Mouse (Mus musculus): ENCODE measurements around the gene Pik3c2a.

Gene Pik3c2a

DNA sequence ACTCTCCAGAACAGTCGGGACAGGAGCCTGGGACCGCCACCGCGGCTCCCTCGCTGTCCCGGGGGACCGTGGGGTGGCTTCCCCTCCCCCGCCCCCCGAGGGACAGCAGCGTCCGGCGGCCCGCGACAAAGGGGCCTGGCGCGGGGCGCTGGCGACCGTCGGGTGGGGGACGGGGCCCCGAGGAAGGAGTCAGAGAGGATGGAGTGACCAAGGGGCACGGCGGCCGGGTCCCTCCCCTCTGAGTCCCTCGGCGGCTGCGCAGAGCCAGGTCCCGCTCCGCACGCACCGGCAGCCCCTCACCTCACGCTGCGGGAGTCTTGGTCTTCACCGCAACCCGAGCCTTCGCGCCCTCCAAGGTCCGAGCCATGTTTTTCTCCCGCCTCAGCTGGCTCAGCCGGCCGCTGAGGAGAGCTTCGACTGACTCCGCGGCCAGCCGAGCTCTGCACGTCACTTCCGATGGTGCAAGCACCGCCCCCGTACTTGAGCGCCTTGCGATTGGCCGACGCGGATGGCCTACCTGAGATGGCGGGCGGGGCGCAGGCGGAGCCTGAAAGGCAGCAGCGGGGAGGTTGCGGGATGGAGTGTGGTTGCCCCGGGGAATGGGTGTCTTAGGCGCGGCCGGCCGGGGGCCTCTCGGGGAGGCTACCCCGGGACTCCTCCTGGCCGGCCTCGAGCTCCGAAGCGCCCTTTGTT is at the start of gene Pik3c2a:
TSS of gene Pik3c2a (minus strand) at position 446 of the 693 bp plus-strand sequence.
- DNase-seq (ENCODE audit: low spot score), result peak; percentile 87

DNA sequence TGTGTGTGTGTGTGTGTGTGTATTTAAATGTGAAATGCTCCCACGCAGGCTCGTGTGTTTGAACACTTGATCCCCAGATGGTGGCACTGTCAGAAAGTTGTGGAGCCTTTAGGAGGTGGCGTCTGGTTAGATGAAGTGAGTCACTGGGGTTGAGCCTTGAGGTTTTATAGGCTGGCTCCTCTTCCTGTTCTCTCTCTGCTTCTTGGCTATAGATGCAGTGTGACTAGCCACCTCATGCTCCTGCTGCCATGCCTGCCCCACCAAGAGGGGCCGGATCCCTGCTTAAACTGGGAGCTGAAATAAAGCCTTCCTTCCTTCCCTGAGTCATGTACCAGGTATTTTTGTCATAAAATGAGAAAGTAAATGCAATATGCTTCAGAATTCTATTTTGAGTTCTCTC is 47.9 kb upstream of the Pik3c2a start:
- DNase-seq (ENCODE audit: low spot score), result no peak

DNA sequence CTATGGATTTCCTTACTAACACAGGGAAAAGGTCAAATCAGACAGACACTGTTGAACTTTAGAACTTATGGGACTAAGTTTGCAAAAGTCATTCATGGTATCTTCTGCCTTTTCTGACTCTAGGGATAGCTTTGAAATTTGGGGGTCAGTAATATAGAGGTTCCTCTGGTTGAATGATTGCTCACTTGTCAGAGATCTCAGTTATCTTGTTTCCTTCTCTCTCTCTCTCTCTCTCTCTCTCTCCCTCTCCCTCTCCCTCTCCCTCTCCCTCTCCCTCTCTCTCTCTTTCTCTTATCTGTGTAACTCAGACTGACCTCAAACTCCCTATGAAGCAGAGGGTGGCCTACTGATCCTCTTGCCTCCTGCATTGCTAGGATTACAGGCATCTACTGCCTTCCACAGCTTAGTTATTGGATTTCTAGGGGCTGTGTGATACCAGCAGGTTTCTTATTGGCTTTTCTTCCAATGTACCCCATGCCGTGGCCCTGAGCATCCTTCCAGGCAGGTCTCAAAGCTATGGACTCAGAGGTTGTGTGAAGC is 41.9 kb upstream of the Pik3c2a start:
- DNase-seq (ENCODE audit: low spot score), result no peak

DNA sequence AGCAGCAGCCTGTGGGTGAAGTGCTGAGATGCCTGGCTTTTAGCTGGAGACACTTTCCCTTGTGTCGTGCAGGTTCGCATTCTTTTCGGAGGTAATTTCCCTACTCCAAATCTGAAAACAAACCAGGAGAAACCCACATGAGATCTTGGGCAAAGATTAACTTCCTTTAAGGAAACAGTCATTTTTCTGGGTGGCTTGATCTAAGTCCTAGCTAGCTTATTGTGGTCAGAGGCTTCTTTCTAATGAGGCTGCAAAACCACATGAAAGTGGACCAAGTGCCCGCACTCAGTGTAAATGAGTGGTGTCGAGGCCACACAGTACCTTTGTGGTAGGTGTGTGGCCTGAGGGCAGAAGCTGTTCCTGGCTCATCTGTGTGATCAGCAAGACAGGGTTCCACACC is 41.0 kb upstream of the Pik3c2a start:
- DNase-seq (ENCODE audit: low spot score), result no peak

DNA sequence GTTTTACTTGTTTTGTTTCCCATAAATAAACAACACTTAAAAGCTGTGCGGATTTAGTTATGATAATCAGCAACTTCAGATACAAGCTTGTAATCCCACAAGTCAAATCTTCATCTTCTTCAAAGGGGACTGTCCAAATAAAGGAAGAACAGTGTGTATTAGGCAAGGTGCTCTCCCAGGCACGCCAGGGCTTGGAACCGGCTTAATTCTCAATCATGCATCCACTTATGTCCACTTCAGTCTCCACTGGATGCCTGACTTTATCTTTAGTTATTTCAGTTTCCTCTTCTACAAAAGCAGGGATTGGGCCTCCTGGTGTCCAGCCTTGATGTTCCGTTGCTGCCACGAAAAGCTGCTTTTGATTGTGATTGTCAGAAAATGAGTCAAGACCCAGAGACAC is 40.5 kb upstream of the Pik3c2a start:
- no peak for DNase-seq (ENCODE audit: low spot score)

DNA sequence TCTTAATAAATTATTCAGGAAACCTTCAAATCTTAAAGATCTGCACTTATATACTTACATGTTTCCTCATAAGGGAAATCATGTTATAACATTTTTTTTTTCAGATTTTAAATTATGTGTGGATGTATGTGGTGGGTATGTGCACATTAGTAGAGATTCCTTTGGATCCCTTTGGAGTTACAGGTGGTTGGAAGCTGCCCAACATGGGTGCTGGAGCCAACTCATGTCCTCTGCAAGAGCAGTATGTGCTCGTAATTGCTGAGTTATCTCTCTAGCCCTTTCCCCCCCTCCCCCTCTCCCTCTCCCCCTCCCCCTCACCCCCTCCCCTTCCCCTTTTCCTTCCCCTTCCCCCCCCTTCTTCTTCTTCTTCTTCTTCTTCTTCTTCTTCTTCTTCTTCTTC is 39.9 kb upstream of the Pik3c2a start:
- DNase-seq (ENCODE audit: low spot score), result no peak

DNA sequence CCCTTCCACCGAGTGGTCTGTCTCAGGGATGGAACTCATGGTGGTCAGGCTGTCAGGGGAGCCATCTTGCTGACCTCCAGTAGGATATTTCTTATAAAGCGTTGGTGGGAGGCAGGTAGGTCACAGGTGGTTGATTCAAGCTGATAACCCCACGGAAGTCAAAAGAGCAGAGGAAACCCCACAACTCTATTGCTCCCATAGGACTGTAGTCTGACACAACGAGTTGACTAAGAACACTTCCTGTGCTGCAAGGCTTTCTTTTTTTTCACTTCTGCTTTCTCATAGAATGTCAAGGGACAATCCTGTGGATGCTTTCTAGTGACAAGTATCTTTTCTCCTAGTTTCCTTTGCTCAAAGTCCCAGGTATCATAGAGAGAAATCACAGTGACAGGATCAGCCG is 33.0 kb upstream of the Pik3c2a start:
- no peak for DNase-seq (ENCODE audit: low spot score)

DNA sequence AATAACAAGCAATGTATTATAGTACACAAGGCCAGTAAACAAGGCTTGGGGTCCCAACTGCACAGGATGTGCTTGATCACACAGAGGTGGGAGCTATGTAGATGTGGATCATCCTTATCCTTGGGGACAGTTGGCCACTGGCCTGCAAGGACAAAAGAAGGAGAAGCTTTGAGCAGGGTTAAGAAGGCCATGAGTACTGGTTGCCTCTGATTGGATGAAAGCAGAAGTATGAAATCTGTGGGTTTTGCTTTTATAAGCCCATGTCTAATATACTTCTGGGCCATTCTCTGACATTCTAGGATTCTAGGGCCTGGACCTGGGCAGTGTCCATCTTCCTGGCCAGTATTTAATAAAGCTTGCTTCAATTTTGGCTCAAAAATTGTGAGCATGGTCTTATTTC is 32.6 kb upstream of the Pik3c2a start:
- DNase-seq (ENCODE audit: low spot score), result no peak

DNA sequence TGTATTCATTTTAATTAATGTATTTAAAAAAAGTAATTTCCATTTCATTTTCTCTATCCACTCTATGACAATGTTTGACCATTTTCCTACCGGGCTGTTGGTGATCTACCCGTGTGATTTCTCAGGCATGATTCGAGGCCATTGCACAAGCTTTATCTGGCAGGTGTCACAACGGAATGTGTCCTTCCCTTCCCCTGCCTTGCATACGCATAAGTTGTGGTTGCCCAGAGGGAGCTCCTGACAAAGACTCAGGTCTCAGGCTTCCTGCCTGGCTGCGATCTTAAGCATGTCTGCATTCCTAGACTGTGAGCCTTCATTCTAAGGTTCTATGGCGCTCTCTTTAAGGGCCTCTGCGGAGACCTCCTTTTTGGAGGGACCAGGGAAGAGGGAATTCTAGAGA is 18.9 kb upstream of the Pik3c2a start:
- no peak for DNase-seq (ENCODE audit: low spot score)

DNA sequence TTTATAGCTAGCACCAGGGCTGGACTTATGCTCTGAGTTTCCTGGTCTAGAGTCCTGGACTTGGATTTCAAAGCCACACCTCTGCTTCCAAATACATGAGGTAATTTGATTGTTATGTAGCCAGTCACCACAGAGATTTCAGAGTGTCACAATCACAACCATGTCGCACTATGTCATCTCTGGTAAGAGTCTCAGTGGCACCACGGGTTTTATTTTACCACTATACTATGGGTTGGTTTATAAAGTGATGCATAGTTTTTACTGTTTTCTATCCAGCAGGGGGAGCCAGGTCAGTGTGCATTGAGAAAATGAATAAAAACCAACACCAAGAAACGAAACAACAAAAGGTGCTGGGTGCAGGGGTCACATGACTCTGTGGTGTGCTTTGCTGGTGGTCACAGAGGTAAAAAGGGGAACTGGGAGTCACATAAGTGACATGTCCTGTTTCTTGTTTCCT is 15.8 kb upstream of the Pik3c2a start:
- peak; percentile 60 for DNase-seq (ENCODE audit: low spot score)

DNA sequence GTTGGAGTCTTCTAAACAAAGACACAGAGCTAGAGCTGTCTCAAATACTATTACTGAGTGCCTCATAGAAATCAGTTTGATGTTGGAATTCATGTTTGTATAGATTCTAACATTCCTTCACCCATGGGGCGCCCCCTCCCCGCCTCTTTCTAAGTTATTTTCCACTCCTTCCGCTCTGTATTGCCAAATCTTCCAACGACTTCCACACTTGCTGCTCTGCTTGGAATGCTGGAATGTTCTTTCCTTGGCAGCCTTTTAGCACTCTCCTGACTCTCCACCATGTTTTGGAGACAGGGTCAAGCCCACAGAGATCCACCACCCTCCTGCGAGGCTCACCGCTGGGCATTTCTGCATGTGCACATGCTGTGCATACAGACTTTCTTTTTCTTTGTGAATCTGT is 14.1 kb upstream of the Pik3c2a start:
- DNase-seq (ENCODE audit: low spot score), result peak; percentile 9

DNA sequence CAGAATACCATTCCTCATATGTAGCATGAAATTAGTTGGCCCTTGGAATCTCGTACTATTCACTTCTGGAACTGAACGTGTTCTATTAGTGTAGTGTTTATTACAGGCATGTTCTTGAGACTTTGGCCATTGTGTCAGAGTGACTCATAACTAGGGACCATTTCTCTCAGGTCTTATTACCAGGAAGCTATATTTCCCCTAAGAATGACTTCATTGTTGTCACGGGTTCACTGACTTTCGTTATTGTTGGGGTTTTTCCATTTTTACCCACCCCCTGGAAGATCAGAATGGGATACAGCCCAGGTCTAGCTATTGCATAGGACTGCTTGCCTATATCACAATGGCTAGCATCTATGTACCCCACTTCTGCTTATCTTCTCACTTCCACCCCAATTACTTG is 13.7 kb upstream of the Pik3c2a start:
- DNase-seq (ENCODE audit: low spot score), result no peak

DNA sequence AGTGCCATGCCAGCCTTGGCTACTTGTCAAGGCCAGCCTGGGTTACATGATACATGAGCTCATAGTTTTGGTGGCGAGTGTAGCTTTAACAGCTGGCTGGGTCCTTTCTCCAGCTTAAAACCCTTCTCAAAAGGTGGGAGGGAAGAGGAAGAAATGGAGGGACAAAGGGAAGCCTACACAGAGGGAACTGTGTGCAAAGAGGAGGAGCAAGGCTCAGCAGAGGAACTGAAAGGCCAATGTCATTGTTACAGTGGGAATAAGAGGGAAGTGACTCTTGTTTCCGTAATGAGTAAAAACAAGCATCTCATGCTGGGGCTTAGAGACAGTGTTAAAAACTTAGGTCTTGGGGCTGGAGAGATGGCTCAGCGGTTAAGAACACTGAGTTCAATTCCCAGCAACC is 3.4 kb upstream of the Pik3c2a start:
- DNase-seq (ENCODE audit: low spot score), result no peak

DNA sequence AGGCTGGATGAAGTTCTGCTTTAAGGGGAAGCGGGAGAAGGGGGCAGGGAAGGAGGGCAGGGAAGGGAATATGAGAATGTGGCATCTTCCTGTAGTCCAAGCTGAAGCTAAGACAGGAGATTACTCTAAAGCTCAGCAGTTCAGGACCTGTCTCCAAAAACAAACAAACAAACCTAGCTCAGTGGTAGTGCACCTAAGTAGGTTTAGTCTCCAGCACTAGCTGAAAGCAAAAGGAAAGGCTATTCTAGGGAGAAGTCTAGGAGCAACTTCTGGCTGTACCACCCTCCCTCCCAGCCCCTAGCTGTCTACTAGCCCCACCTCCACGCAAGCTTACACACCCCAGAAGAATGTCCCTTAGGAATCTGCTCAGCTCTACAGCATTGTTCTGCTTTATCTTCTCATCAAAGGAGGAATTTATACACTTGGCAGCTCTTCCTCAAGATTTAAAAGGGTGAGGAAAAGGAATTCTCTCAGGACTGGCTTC is 1.1 kb upstream of the Pik3c2a start:
- DNase-seq (ENCODE audit: low spot score), result peak; percentile 4

DNA sequence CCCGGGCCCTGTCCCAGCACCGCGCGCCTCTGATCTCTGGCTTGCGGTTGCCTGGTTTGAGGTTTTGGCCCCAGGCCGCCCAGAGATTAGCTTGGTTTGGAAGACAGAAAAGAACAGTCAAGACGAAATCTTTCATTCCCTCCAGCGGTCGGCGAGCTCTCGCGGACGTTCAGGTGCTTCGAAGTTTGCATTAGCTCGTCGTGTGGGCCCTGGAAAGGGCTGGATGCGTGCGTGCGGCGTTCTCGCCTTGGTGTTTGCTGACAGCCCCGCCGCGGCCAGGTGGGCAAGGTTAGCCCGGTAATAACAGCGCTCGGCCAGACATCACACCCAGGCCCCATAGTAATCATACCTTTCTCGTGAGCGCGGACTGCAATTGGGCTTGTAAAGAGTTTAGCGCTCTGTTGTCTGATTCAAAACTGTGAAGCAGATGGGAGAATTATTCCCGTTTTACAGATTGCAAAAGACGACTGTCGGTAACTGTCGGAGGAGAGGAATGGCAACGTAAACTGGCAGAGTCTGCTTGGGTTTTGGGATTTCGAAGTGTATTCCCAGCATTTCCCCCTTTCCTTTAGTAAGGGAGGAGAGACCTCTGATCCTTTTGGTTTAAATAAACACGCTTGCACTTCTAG is 562 bp upstream of the Pik3c2a start:
- peak; percentile 18 for DNase-seq (ENCODE audit: low spot score)

DNA sequence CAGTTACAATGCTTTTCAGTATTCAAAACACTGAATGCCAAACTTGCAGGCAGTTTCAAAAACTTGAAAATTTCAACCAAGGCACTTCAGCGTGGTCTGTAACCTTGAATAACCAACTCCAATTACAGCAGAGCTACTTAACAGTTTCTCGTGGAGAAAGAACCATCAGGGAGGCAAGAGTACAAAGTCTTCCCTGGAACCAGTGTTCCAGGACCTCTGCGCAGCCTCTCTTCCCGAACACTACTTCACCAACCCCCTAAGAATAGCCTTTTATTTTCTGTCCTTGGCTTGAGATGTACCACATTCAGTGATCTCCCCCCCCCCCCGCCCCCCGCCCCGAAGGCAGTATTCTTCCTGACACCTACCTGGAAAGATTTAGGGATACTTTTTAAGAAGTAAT is 1.0 kb downstream of the Pik3c2a start:
- DNase-seq (ENCODE audit: low spot score), result no peak

DNA sequence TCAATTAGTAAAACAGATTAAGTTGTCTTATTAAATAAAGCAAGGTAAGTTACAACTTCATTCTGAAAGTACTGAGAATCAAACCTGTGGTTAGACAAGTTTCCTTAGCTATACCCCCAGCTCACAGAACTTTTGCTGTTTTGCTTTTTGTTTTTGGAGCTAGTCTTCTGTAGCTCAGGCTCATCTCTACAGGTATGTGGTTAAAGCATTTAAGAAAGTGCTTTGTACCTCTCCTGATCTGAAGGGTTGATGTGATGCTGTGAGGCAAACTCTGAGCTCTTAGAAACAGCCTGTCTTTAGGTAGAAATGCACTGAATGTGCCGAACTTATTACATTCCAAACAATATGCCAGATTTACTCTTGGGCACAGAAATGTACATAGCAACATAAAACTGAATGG is 1.9 kb downstream of the Pik3c2a start:
- no peak for DNase-seq (ENCODE audit: low spot score)

DNA sequence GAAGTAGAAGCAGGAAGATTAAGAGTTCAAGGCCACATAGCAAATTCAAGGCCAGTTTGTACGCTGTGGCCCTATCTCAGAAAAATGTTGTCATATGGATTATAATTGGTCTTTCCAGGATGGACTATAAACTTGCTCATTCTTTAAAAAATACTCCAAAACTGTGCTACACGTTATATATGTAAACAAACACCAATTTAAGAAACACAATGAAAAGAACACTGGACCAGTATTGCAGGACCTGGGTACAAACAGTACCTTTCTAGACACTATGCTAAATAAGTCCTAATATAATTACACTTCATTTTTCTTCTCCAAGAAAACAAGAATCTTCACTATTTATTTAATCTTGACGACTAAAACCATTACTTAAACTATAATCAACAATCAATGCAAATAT is 11.6 kb downstream of the Pik3c2a start:
- DNase-seq (ENCODE audit: low spot score), result no peak

DNA sequence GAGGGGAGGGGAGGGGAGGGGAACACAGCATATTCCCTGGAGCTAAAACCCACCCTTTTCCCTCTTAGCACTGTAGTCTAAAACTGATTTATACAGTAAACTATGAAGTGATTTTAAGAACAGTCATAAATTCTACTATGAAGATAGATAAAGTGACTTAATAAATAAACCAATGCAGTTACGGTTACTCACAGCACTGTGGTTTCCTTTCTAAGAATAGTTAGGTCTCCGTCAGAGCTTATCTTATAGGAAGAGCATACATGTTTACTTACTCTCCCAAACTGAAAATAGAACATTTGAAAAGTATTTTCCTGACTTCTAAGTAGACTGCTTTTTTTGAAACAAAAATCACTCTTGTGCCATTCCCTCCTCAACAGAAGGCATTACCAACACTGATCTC is 12.3 kb downstream of the Pik3c2a start:
- DNase-seq (ENCODE audit: low spot score), result no peak

DNA sequence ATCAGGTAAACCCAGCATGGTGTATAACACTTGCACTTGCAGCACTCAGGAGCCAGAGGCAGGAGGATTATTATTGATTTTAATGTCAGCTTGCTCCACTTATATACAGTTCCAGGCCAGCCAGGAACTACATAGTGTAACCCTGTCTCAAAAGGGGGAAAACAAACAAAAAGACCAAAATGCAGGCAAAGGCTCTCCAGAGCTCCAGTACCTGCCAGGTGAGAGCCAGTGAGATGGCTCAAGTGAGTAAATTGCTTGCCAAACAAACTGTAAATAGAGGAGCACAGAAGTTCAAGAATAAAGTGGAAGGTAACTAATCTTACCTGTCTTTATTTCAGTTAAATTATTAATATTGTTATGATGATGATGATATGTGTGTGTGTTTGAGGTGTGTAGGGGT is 16.0 kb downstream of the Pik3c2a start:
- DNase-seq (ENCODE audit: low spot score), result no peak

DNA sequence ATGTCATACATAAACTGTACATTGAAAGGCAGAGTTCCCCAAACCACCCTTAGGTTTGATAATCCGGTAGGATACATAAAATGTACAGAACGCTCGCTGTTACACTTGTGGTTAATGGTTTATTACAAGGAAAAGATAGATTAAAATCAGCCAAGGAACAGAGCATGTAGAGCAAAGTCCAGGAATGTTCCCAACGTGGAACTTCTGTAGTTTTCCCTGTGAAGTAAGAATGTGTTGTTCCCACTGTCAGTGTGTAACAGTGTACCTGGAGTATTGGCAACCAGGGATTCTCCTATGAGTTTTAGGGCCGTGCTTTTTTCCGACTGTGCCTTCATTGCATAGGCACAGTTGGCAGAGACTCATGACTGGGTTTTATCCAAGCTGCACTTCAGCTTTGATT is 17.5 kb downstream of the Pik3c2a start:
- DNase-seq (ENCODE audit: low spot score), result no peak

DNA sequence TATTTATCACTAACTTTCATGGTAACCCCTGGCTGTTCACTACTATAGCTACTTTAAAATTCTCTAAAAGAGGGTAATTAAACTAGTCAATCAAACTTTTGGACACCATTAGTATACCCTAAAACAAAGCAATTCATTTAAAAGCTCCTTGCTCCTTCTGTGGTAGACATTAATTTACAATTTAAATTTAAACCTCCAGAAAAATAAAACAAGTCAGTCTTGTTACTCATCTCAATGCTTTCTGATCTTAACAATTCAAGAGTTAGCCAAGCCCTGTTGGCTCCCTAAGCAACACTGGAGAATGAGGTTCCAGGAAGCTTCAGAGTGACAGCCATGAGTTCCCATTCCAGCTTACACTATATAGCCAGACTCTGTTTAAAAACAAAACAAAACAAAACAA is 22.2 kb downstream of the Pik3c2a start:
- no peak for DNase-seq (ENCODE audit: low spot score)

DNA sequence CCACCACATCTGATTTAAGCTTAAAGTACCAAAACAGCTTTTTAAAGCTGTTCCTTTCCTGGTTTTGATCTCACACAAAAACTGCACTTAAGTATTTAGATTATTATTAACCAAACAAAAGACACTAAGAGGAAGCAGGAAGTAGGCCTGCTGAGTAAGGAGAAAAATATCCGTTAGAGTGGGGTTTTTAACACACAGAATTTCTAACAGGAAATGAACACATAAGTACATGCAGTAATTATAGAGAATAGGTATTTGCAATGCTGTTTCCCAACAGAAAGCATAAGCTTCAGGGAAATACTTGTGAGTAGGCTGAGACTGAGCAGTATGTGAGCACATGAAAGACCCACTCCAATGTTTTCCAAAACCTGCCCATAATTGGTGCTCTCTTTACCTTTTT is 33.8 kb downstream of the Pik3c2a start:
- DNase-seq (ENCODE audit: low spot score), result no peak

DNA sequence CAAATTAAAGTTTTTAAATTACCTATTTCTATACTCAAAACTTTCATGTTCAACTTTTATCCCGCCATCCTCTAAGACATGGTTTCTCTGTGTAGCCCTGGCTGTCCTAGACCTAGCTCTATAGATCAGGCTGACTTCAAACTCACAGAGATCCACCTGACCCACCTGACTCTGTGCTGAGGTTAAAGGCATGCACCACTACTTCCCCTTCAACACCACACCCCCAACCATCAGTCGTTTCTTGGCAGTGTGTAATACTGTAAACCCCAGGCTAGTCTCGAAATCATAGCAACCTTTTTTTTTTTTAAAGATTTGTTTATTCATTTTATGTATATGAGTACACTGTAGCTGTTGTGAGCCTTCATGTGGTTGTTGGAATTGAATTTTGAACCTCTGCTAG is 50.9 kb downstream of the Pik3c2a start:
- DNase-seq (ENCODE audit: low spot score), result no peak
